In genomic region chr4:152825185-152825584, GRCm38 (mm10) we compare ENCODE assay signal across 24 mouse cellular contexts.
DNase-seq lines count a peak whose midpoint lies in the region; ATAC-seq and TF ChIP-seq lines count a peak whose summit lies in the region.
"Had no signal": no experiment of that assay in that cellular context is flagged by ENCODE, and none has a peak within 500 bp of the region (broad histone marks: within the 10 kb centered on the region; RNA-seq: fewer than 3 reads in every experiment).

No protein-coding gene starts in this region.

- ATAC-seq in forebrain, postnatal 0 days: no peak
- ATAC-seq in hindbrain, embryonic 11.5 days (ENCODE audit: low FRiP score): peak; percentile 25
- no peak for ATAC-seq in hindbrain, postnatal 0 days
- ATAC-seq: intestine, embryonic 15.5 days had no signal

- peaks cover 30% of the 10 kb centered on the region for H3K9me3 ChIP-seq in forebrain, embryonic 10.5 days
- H3K9me3 ChIP-seq in forebrain, postnatal 0 days (ENCODE audit: low read length): no peaks in the 10 kb centered on the region
- H3K9me3 ChIP-seq in hindbrain, embryonic 11.5 days (ENCODE audit: control insufficient read depth, low read length): peaks cover 3% of the 10 kb centered on the region; the same call in 1 of the 2 replicates
- no peaks in the 10 kb centered on the region for H3K9me3 ChIP-seq in hindbrain, postnatal 0 days (ENCODE audit: low read length)
- H3K9me3 ChIP-seq: intestine, embryonic 15.5 days; limb, embryonic 15.5 days had no signal

- no peak for DNase-seq in forebrain, embryonic 10.5 days (ENCODE audit: extremely low spot score, low spot score)
- no peak for DNase-seq in forebrain, postnatal 0 days
- DNase-seq in hindbrain, embryonic 11.5 days (ENCODE audit: low spot score): peak; percentile 24
- no peak for DNase-seq in hindbrain, postnatal 0 days (ENCODE audit: low spot score)
- peak; percentile 32 for DNase-seq in brain, embryonic 14.5 days (ENCODE audit: low read depth)
- peak; percentile 46 for DNase-seq in mesoderm, embryonic 11.5 days (ENCODE audit: low read depth, low spot score)
- no peak for DNase-seq in thymus, adult 18-20 months
- DNase-seq in kidney, adult 8-10 months: no peak
- DNase-seq: adrenal gland, postnatal 36 days; cerebellum, adult 11 months; cerebellum, adult 9-11 months; heart, postnatal 14 days; kidney, adult 9 months; kidney, postnatal 14 days; left cerebral cortex, postnatal 4 days; lung, postnatal 4 days; retina, postnatal 1 day; thymus, postnatal 25 days had no signal

- H3K4me2 ChIP-seq in forebrain, postnatal 0 days (ENCODE audit: low read depth): no peak overlapping the region
- H3K4me2 ChIP-seq in hindbrain, embryonic 11.5 days (replicated peaks; ENCODE audit: low read depth, low read length): no peak overlapping the region
- H3K4me2 ChIP-seq in hindbrain, postnatal 0 days (ENCODE audit: low read depth, low read length): no peak overlapping the region
- H3K4me2 ChIP-seq: heart, embryonic 13.5 days; hindbrain, embryonic 13.5 days; intestine, embryonic 15.5 days; limb, embryonic 15.5 days; lung, embryonic 15.5 days had no signal

- peaks cover 13% of the 10 kb centered on the region for H3K4me1 ChIP-seq in forebrain, embryonic 10.5 days
- peaks cover 3% of the 10 kb centered on the region; the same call in 1 of the 2 replicates for H3K4me1 ChIP-seq in forebrain, postnatal 0 days (ENCODE audit: insufficient read depth)
- H3K4me1 ChIP-seq in hindbrain, embryonic 11.5 days (replicated peaks; ENCODE audit: control insufficient read depth, insufficient read depth, low read length): 0 out of 2 replicates have a peak, but pooled peaks cover 4% of the 10 kb centered on the region
- no peaks in the 10 kb centered on the region for H3K4me1 ChIP-seq in hindbrain, postnatal 0 days (ENCODE audit: insufficient read depth, low read length)
- H3K4me1 ChIP-seq: heart, embryonic 13.5 days; intestine, embryonic 15.5 days; limb, embryonic 15.5 days; lung, embryonic 15.5 days had no signal

- H3K9ac ChIP-seq in forebrain, postnatal 0 days: no peak overlapping the region
- H3K9ac ChIP-seq in hindbrain, embryonic 11.5 days (ENCODE audit: low read depth, low read length): no peak overlapping the region
- no peak overlapping the region for H3K9ac ChIP-seq in hindbrain, postnatal 0 days (replicated peaks; ENCODE audit: low read length)
- H3K9ac ChIP-seq: heart, embryonic 13.5 days; hindbrain, embryonic 13.5 days; intestine, embryonic 15.5 days; limb, embryonic 15.5 days; liver, embryonic 14.5 days; lung, embryonic 15.5 days had no signal

- TF ChIP-seq POLR2A in brain, embryonic 14.5 days (IDR thresholded peaks at IDR 0.05; ENCODE audit: borderline replicate concordance, extremely low read depth, insufficient read depth, insufficient read length, poor library complexity, severe bottlenecking): no peak

- no peak for TF ChIP-seq CTCF in forebrain, postnatal 0 days (IDR thresholded peaks at IDR 0.05; ENCODE audit: low read depth)
- no peak for TF ChIP-seq CTCF in hindbrain, postnatal 0 days (IDR thresholded peaks at IDR 0.05; ENCODE audit: low read depth)
- no peak for TF ChIP-seq CTCF in brain, embryonic 14.5 days (IDR thresholded peaks at IDR 0.05; ENCODE audit: borderline replicate concordance, extremely low read depth, insufficient read depth, insufficient read length)

- peak overlapping the region; percentile 44; the same call in 1 of the 2 replicates for H3K27ac ChIP-seq in forebrain, embryonic 10.5 days
- no peak overlapping the region for H3K27ac ChIP-seq in forebrain, postnatal 0 days (ENCODE audit: low read depth, low read length)
- no peak overlapping the region for H3K27ac ChIP-seq in hindbrain, embryonic 11.5 days (ENCODE audit: low read depth, low read length)
- no peak overlapping the region for H3K27ac ChIP-seq in hindbrain, postnatal 0 days
- H3K27ac ChIP-seq: heart, embryonic 13.5 days; hindbrain, embryonic 13.5 days; intestine, embryonic 15.5 days; limb, embryonic 15.5 days; liver, embryonic 14.5 days; lung, embryonic 15.5 days had no signal

- 23% methylated on average over 12 of the region's 12 CpGs for WGBS in forebrain, embryonic 10.5 days
- 22% methylated on average over 9 of the region's 12 CpGs for WGBS in forebrain, postnatal 0 days
- WGBS in hindbrain, embryonic 11.5 days: 12% methylated on average over 11 of the region's 12 CpGs
- 36% methylated on average over 10 of the region's 12 CpGs for WGBS in hindbrain, postnatal 0 days

- peaks cover 23% of the 10 kb centered on the region for H3K27me3 ChIP-seq in forebrain, embryonic 10.5 days (ENCODE audit: poor library complexity, severe bottlenecking)
- no peaks in the 10 kb centered on the region for H3K27me3 ChIP-seq in forebrain, postnatal 0 days (ENCODE audit: insufficient read depth, low read length)
- no peaks in the 10 kb centered on the region for H3K27me3 ChIP-seq in hindbrain, embryonic 11.5 days (ENCODE audit: control insufficient read depth, insufficient read depth, low read length)
- 0 out of 2 replicates have a peak, but pooled peaks cover 3% of the 10 kb centered on the region for H3K27me3 ChIP-seq in hindbrain, postnatal 0 days (ENCODE audit: insufficient read depth, low read length)
- H3K27me3 ChIP-seq: intestine, embryonic 15.5 days; lung, embryonic 15.5 days had no signal

- no peaks in the 10 kb centered on the region for H3K36me3 ChIP-seq in forebrain, embryonic 10.5 days (replicated peaks)
- H3K36me3 ChIP-seq in forebrain, postnatal 0 days (ENCODE audit: insufficient read depth): no peaks in the 10 kb centered on the region
- no peaks in the 10 kb centered on the region for H3K36me3 ChIP-seq in hindbrain, embryonic 11.5 days (ENCODE audit: control insufficient read depth, insufficient read depth, low read length)
- H3K36me3 ChIP-seq in hindbrain, postnatal 0 days (ENCODE audit: insufficient read depth, low read length): no peaks in the 10 kb centered on the region
- H3K36me3 ChIP-seq: heart, embryonic 13.5 days; hindbrain, embryonic 13.5 days; intestine, embryonic 15.5 days; limb, embryonic 15.5 days; lung, embryonic 15.5 days had no signal

- peak overlapping the region; percentile 21 for H3K4me3 ChIP-seq in forebrain, embryonic 10.5 days
- H3K4me3 ChIP-seq in forebrain, postnatal 0 days (ENCODE audit: low read depth, low read length): no peak overlapping the region
- H3K4me3 ChIP-seq in hindbrain, embryonic 11.5 days (ENCODE audit: low read depth, low read length): no peak overlapping the region
- no peak overlapping the region for H3K4me3 ChIP-seq in hindbrain, postnatal 0 days (ENCODE audit: low read length)
- H3K4me3 ChIP-seq: heart, embryonic 13.5 days; hindbrain, embryonic 13.5 days; intestine, embryonic 15.5 days; limb, embryonic 15.5 days; lung, embryonic 15.5 days had no signal

Comparison
In these comparisons a context has a peak if more than half of its experiments do, and no peak if none do; other contexts are left out.
1. DNase-seq: peak in hindbrain, embryonic 11.5 days (single experiment), brain, embryonic 14.5 days (single experiment) and mesoderm, embryonic 11.5 days (single experiment); none in forebrain, embryonic 10.5 days (single experiment), forebrain, postnatal 0 days (single experiment), hindbrain, postnatal 0 days (single experiment), thymus, adult 18-20 months (0 of 2) and kidney, adult 8-10 months (0 of 2).